Mouse (Mus musculus): ENCODE measurements at regions not wholly inside any gene's neighbourhood (a gene's known extent, or its start where the extent isn't known, plus 50 kb on each side); places are given as distances from the start of the nearest gene placed in this dataset.

DNA sequence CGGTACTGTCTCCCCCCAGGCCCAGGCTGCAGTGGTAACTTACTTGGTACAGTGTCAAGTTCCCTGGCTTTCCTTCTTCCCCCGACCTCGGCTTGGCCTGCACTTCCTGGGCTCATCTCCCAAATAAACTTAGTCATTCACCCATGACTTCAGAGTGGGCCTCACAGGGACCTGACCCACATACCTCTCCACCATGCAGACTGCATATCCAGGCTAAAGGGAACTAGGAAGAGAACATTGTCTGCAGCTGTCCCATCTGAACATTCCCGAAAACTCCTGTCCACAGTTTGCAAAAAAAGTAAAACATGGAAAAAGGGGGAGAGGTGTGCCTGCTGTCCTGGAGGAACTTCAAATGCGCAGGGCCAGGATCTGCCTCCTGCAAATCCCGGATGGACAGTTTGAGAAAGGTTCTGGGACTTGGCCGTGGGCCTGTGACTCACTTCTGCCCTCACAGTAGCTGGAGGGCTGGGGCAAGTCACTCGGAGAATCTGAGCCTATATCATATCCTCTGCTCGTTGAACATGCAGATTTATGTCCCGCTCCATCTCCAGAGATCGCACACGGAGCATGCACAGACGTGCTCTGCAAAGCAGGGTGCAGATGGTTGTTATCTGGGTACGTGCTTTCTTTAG is 87.9 kb upstream of the Gsc start:
- no peak for DNase-seq

DNA sequence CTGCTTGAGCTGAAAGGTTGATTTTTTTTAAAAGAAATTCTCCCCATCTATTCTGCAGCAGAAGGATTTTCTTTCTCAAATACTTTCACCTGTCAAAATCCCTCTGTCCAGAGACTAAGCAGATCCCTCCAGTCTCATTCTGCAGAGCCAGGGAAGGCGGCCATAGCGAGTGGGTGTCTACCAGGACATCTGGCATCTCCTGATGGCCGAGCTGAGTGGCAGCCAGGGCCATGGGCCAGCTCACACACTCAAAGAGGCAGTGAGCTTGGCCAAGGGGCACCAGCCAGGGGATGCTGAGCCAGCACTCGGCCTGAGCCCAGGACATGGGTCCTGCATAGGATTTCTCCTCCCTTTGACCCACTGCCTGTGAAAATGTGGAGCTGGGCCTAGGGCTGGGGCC is 84.6 kb upstream of the Gsc start:
- peak; percentile 93 for DNase-seq

DNA sequence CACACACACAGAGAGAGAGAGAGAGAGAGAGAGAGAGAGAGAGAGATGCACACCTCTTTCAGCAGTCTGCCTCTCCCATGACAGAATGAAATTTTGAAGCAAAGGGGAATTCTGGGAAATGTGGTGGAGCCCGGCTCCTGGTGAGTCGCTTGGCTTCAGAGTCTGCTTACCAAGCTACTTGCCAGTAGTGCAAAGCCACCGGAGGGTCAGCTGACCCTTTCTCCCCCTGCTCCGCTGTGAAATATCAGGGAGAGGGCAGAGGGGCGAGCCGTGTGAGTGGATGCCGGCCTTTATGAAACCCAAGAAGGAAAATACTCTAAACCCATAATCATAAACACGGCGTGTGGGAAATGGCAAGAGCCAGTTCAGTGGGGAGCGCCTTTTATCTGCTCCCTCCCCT is 84.2 kb upstream of the Gsc start:
- peak; percentile 34 for DNase-seq

DNA sequence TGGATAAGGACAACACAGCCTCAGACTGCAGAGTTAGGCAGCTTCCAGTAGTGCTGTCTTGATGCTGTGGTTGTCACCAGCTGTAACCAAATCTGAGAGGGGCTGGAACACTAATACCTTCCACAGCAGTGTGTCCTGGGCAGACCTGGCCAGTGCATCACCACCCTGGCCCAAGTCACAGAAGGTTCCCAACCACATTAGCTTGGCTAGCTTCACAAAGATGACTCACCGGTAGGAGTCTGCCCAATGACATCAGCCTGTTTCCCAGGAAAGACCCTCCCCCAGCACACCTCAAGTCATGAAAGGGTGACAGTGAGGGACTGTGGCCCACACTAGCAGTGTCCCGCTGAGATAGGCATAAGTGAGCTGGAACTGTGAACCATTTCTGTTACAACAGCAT is 75.5 kb upstream of the Gsc start:
- no peak for DNase-seq

DNA sequence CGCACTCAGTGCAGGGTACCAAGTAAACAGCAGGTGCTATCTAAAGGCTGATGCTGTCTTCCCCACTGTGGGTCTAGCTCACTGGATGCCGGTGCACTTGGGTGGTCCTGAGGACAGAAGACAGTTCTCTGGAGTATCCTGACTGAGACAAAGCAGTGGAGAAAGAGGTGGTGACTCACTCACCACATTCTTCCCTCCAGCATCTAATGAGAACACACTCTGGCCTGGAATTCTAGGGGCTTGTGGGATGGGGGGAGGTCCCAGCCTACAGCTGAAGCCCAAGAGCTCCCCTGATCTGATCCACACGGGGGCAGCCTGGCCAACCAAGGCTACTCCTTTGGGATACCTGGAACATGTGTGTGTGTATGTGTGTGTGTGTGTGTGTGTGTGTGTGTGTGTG is 74.4 kb upstream of the Gsc start:
- no peak for DNase-seq

DNA sequence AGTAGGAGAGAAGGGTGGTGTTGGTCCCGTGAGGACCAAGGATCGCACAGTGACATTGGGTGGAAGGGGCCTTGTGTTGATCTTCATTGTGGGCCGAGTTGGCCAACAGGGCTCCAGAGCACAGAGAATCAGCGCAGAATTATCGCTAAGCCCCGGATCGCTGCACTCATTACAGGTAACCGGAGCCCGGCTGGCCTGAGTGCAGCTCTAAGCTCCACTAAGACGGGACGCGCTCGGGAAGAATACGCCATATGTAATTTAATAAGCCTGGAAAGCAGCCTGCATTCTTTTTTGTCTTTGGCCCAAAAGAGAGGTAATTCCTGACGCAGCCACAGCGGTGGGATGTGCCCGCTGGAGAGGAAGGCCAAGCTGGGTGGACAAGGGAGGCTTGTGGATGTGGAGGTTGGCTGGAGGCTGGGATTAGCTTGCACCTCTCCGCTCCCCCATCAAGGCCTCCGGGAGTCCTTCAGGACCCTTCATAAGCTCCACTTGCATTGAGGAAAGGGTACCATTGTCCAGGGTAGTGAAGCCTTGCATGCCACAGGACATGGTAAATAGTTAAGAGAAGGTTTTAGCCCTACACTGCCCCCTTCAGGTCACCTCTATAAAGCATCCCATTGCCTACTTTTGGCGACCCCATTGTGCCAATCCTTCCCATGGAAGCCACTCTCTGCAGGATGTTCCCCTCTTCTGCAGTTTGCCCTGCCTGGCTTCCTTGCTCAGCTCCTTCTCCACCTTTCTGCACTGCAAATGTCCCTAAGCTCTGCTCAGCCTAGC is 73.1 kb upstream of the Gsc start:
- no peak for DNase-seq

DNA sequence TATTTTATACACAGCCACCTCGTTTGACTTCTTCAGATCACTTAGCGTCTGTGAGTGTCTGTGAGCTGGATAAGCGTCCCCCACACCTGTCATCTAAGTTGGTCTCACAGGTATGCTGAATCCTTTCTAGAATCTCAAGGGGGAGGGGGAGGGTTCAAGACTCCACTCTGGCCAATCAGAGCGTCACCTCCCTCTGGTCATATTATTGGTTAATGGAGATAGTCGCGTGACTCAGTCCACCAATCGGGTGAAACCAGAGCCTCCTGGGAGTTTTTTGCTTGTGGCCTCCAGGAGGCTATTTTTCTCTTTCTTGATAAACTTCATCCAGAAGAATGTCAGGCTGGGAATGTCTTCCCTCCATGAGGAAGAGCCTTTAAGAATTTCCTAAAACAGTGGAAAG is 66.8 kb upstream of the Gsc start:
- no peak for DNase-seq

DNA sequence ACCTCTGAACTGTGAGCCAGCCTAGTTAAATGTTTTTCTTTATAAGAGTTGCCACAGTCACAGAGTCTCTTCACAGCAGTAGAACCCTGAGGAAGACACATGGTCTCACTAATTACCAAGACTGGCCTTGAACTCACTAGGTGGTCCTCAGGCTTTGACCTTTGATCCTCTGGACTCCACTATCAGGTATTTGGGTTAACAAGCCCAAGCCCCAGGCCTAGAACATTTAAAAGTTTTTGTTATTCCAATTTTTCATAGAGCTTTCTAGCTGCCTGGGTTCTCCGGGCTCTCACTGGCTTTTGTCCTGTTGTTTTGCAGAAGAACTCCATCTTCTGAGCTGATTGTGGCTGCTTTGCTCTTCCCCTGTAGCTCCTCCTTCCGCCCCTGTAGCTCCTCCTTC is 65.3 kb upstream of the Gsc start:
- DNase-seq: no peak

DNA sequence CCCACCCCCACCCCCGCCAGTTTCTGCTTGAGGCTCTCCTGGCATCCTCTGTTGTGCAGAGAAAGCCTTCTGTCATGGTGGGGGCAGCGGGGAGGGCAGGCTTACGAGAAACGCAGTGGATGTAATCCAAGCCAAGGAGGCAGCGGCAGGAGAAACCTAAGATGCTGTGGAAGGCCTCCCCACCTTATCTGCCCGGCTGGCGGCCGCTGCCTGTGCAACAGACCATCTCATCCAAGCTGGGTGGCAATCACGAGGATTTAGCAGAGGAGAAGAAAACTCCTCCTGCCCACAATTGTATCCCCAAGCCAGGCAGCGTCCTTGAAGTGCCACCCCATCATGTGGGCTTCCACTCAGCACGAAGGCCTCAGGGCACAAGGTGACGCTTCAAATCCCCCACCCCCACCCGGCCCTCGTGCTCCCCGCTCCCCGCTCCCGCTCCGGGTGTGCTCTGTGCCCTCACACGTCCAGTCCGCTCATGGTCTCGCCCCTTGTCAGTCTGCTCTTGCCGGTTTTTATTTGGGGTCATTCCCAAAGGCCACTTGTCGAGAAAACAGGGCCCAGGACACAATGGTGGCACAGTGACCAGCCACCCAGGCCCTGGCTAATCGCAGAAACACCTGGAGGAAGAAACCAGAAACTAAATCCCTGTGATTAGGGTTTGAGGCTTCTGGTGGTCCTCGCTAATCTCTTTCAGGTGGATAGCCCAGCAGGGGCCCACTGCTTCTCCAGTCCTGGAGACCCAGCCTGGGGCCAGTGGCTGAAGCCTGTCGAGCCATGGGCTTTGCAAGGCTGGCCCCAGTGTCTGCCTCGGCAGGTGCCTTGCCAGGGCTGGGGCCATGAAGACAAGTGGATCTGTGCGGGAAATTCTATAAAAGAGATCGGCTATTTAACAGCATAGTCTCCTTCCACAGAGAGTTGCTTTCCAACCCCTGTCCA is 58.6 kb upstream of the Gsc start:
- DNase-seq: no peak

DNA sequence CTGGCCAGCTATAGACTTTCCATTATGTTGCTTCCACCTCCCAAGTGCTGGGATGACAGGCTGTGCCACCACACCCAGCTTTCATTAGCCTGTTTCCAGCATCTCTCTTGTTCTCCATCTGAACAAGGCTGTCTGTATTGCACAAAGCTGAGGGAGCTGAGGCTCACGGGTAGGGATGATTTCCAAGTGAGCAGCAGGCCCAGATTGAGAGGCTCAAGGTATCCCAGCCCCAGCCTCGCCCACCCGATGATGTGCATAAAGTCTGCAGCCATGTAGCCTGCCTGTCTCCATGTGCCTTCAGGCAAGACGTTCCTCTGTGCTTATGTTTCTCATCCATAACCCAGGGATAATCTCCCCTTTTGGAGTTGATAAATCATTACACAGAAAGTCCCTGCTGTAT is 57.5 kb upstream of the Gsc start:
- DNase-seq: no peak

Measured in cerebellum, adult 9-11 months (tissue).